Mouse (Mus musculus) lung, adult 2 months (tissue): ENCODE measurements around the gene Ebpl. TPM values are rescaled to one million over a fixed set of nuclear protein-coding genes. Genes with fewer than 3 reads are reported as not detected.
A peak's percentile ranks its signal among the peaks of the same experiment; 100 is the strongest.

Experiments
- DNase-seq: peaks from one replicate; pipeline ENCODE4 v3.0.0; 2022
- H3K4me1 ChIP-seq: fragments of 200-500 bp; 2 replicates; pipeline ENCODE4 v1.6.1; 2011; ENCODE audit warnings: low read length; ENCODE audit not compliant: control insufficient read depth, insufficient read depth
- H3K4me3 ChIP-seq: fragments of 200-500 bp; replicated peaks from 2 replicates; pipeline ENCODE3; 2011; ENCODE audit warnings: low read depth, mild to moderate bottlenecking, control low read depth, low read length; ENCODE audit errors: extremely low read depth
- CTCF ChIP-seq: fragments of 200-500 bp; IDR thresholded peaks from 2 replicates; pipeline ENCODE4 v1.5.1; 2011; ENCODE audit warnings: mild to moderate bottlenecking, low read length, control low read depth; ENCODE audit not compliant: insufficient read depth
- POLR2A ChIP-seq: fragments of 200-500 bp; IDR thresholded peaks from 2 replicates; pipeline ENCODE4 v1.6.1; 2011; ENCODE audit warnings: low read depth, mild to moderate bottlenecking, control low read depth, low read length, borderline replicate concordance; ENCODE audit errors: extremely low read depth
- WGBS: fragments of 180-500 bp; shearing (Covaris S2); methylation state at CpG from one replicate; pipeline ENCODE4 v1.1.7; 2018; 5-methylcytosine and 5-hydroxymethylcytosine counted together
- polyA plus RNA-seq: library from polyadenylated mRNA; depleted of rRNA; stranded (reverse); fragments of >200 nt; gene quantifications from 2 replicates; pipeline ENCODE4 v1.2.3, GENCODE M21; 2012

Ebpl gene
- polyA plus RNA-seq, 1 experiment: 1.7 TPM

DNA sequence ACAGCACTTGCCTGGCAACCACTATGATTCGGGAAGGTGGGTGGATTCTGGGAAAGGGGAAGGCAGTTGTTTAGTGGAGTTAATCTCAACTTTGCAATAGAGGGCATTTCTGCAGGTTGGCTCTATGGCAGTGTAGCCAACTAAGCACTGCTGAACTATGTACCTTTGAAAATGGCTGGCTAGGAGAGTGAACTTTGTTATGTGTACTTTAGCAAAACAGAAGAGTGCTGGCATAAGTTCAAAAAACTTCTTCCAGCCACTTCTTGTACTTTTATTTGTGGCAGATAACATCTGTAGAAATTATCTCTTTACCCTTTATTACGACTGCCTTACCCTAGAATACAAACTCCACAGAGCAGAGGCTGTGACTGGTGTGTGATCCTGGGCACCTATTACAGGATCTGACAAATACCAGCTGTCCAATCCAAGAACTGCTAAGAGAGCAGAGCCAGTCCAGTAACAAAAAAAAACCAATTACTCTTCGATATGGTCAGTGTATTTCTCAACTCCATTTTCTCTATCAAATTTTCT lies 807 bp upstream of the Ebpl start:
- 45% methylated on average over 3 of the region's 3 CpGs for WGBS
- TF ChIP-seq CTCF: no peak
- no peak for TF ChIP-seq POLR2A
- no peak for DNase-seq
- peaks cover 5% of the 10 kb centered on the region; the same call in 1 of the 2 replicates for H3K4me1 ChIP-seq
- H3K4me3 ChIP-seq: no peak overlapping the region

DNA sequence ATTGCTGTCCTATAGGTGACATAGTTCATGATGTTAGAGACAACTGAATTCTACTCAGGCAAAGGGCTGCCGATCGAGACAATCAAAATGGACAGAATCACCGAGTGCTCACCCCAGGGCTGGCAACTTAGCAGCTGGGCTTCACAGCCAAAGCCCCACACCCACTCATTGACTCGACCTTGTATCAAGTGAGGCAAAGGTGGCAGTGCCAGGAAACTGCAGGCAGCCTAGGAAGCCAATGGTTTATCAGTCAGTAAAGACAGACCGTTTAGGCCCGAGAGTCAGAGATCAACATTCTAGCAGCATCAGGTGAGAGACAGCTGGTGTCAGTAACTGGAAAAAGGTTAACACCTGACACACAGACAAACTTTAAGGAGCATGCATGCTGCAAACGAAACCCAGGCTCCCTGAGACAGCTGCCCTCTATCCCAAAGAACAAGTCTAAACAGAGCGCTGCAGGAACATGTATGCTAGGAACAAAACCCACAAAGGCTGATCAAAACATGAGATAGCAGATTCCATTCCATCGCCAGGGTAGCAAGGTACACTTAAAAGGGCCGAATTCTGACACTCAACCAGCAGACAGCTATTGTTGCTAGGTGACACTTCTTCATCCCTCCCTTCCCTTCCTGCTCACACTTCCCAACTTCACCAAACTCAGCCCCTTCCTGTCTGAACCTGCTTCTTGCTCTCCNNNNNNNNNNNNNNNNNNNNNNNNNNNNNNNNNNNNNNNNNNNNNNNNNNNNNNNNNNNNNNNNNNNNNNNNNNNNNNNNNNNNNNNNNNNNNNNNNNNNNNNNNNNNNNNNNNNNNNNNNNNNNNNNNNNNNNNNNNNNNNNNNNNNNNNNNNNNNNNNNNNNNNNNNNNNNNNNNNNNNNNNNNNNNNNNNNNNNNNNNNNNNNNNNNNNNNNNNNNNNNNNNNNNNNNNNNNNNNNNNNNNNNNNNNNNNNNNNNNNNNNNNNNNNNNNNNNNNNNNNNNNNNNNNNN lies 5.7 kb downstream of the Ebpl start:
- WGBS: 64% methylated on average over 10 of the region's 10 CpGs
- no peak for DNase-seq
- TF ChIP-seq POLR2A: no peak
- no peak for TF ChIP-seq CTCF
- Histone ChIP-seq H3K4me1 (no peaks in the 10 kb centered on the region), H3K4me3 (no peak overlapping the region)

DNA sequence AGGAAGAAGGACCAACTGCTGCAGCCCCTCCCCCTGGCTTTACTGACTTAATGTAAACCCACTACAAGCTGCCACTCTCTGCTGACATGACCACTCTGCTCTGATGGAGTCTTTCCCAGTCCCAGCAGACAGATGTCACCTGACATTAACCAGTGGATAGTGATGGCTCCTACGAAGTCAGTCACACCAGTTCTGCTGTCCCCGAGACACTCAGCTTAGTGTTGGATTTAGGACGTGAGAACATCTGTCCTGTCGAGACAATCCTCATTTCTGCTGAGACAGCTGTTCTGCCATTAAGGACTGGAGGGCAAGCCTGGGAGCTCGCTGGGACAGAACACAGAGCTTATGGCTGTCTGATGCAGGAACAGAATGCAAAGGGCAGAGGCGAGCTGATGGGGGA lies 9.4 kb downstream of the Ebpl start:
- H3K4me3 ChIP-seq: no peak overlapping the region
- TF ChIP-seq POLR2A (no peak), CTCF (no peak)

GRCm38 (mm10) chr14:61349876-61350275 lies 10.4 kb downstream of the Ebpl start:
- 81% methylated on average over 4 of the region's 4 CpGs for WGBS
- DNase-seq: no peak
- TF ChIP-seq CTCF: no peak
- TF ChIP-seq POLR2A: no peak
- Histone ChIP-seq H3K4me3 (no peak overlapping the region), H3K4me1 (no peaks in the 10 kb centered on the region)

More for the DNA sequence above, 9.4 kb downstream of the Ebpl start:
- DNase-seq: no peak
- WGBS: 75% methylated on average over 6 of the region's 6 CpGs
- H3K4me1 ChIP-seq: no peaks in the 10 kb centered on the region

DNA sequence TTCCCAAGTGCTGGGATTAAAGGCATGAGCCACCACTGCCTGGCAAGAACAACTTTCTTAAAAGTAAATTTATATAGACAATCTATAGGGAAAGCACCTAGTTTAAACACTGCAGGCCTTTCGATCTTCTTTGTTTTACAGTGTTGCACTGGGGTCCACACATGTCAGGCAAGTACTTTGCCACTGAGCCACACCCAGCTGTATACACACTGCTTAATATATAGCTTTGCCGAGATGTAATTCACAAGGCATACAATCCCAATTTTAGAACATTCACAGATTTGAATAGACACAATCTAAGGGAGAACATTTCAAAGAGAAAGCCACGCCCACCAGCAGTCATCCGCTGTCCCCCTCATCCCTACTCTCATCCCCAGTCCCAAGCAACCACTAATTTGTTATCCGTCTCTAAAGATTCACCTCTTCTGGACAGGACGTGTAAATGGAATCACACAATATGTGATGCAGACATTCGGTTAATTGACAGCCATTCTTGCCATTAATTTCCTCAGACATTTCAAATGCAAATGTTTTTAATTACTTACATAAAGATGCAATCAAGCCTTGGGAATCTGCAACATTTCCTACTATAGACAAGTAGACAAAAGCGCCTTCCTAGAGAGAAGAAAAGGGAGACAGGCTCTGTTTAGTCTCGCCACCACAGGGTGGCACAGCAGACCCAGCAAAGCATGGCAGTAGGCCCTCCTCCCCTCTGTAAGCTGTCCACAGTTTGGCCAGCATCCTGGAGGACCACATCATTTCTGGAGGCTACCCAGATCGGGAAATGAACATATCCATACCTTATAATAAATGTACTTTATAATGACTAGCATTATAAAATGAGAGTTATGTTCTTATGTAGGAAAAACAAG lies 13.2 kb downstream of the Ebpl start:
- Histone ChIP-seq H3K4me3 (no peak overlapping the region), H3K4me1 (no peaks in the 10 kb centered on the region)
- DNase-seq: no peak
- TF ChIP-seq POLR2A (no peak), CTCF (peak; percentile 35; the same call in 1 of the 2 replicates)
- WGBS: 84% methylated on average over 10 of the region's 10 CpGs

DNA sequence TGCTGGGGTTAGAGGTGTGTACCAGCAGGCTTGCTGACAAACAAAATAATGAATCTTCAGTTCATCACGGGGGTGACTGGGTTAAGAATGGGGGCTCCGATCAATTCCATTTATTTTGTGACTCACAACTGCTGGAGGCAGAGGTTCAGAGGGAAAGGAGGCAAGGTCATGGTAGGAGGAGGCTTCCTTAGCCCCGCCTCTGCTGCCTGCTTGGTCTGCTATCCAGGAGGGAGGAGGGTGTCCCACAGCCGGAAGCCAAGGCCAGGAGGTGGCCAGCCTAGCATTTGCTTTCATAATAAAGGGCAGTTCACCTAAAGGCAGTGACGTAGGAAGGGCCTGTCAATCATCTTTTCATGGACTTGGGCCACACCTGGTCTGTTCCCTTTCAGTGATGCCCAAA lies 15.6 kb downstream of the Ebpl start:
- Histone ChIP-seq H3K4me3 (no peak overlapping the region), H3K4me1 (no peaks in the 10 kb centered on the region)
- no peak for TF ChIP-seq CTCF
- no peak for TF ChIP-seq POLR2A
- DNase-seq: no peak
- 68% methylated on average over 5 of the region's 5 CpGs for WGBS

DNA sequence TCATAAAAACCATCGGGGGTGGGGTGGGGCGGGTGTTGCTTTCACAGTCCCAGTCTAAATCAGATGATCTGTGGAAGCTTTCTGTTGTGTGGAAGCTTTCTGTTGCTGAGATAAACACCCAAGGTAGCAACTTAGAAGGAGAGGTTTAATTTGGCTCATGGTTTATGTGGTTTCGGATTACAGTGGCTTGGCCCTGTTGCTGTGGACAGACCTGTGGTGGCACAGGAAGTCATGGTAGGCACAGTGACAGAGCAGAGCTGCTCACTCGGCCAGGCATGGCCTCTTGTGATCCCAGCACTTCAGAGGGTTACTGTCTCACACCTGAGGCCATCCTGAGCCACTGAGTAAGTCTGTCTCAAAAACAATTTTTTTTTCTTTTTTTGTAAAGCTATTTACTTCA lies 20.9 kb downstream of the Ebpl start:
- 76% methylated on average over 4 of the region's 4 CpGs for WGBS
- no peaks in the 10 kb centered on the region for H3K4me1 ChIP-seq
- no peak for DNase-seq
- no peak overlapping the region for H3K4me3 ChIP-seq
- TF ChIP-seq CTCF (no peak), POLR2A (peak; percentile 12; the same call in 1 of the 2 replicates)

DNA sequence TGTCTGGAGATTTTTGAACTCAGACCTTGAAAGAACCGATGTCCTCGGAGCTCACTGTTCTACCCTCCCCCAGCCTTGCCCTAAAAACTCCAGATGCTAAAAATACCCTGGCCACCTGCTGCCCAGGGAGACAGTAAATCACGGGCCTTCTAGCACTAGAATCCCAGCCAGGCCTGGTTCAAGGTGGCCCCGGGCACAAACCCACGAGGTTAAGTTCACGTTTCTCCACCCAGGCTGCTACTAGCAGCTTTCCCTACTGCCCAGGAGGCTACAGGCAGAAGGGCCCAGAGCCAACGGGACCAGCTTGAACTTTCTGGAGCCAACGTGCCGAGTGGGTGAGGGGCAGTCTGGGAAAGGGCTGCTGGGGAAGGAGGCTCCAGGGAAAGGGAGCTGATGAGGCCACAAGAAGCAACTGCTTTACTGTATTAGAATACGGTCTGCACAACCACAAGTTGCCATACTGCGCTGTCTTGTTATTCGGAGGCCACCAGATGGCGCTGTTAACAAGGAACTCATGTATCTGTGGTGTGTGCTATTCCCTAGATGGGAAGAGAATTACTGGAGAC lies 29.2 kb downstream of the Ebpl start:
- 12% methylated on average over 13 of the region's 13 CpGs for WGBS
- TF ChIP-seq POLR2A (no peak), CTCF (peak; percentile 72)
- Histone ChIP-seq H3K4me1 (peaks cover 3% of the 10 kb centered on the region; the same call in 1 of the 2 replicates), H3K4me3 (no peak overlapping the region)
- peak; percentile 79 for DNase-seq

GRCm38 (mm10) chr14:61330591-61330990 lies 29.6 kb downstream of the Ebpl start:
- Histone ChIP-seq H3K4me3 (no peak overlapping the region), H3K4me1 (peaks cover 3% of the 10 kb centered on the region; the same call in 1 of the 2 replicates)
- no peak for DNase-seq
- TF ChIP-seq POLR2A (no peak), CTCF (no peak)
- WGBS: 79% methylated on average over 11 of the region's 11 CpGs
